Mouse (Mus musculus): ENCODE measurements around the gene Slc15a1. TPM values are rescaled to one million over a fixed set of nuclear protein-coding genes. Genes with fewer than 3 reads are reported as not detected.

The Slc15a1 gene
- polyA plus RNA-seq, 1 experiment from 2014 or later, result 0.74 TPM

- H3K4me3 ChIP-seq (replicated peaks; ENCODE audit: low read depth, low read length), result no peak overlapping the region
- no peak for TF ChIP-seq CTCF (IDR thresholded peaks at IDR 0.05; ENCODE audit: low read depth)
- H3K4me1 ChIP-seq (replicated peaks; ENCODE audit: insufficient read depth, low read length), result no peaks in the 10 kb centered on the region
- no peak overlapping the region for H3K4me2 ChIP-seq (ENCODE audit: low read length)
- 87% methylated on average over 14 of the region's 14 CpGs for WGBS
- H3K9ac ChIP-seq (ENCODE audit: low read depth, low read length), result no peak overlapping the region
- no peak overlapping the region for H3K27ac ChIP-seq
- H3K9me3 ChIP-seq (replicated peaks; ENCODE audit: low read length), result no peaks in the 10 kb centered on the region
- H3K27me3 ChIP-seq (ENCODE audit: insufficient read depth, low read length), result no peaks in the 10 kb centered on the region
- ATAC-seq (replicated peaks; ENCODE audit: low FRiP score, low read depth) (no peak), DNase-seq (ENCODE audit: low spot score) (no peak)
- H3K36me3 ChIP-seq (ENCODE audit: insufficient read depth, low read length), result peaks cover 25% of the 10 kb centered on the region; the same call in 1 of the 2 replicates
These were observed 40.7 kb upstream of the Slc15a1 start for GRCm38 (mm10) chr14:121545551-121546331.

DNA sequence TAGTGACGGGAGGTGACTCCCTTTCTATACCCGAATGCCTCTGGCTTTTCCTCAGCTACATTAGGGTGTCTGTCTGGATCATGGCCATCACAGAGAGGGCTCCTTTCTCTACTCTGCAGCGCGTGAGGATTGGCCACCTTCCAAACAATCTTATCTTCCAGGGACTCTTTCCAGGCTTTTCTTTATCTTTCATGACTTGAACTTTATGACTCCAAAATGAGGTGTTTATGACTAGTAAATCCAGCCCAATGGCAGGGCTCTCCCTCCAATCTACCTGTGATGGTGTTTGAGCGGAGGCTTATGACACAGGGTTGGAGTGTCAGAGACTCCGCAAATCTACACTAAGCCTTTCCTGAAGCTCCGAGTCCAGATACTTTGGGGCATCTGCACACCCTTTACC, 36.2 kb upstream of the Slc15a1 start:
- TF ChIP-seq CTCF (IDR thresholded peaks at IDR 0.05; ENCODE audit: low read depth), result no peak
- 79% methylated on average over 7 of the region's 7 CpGs for WGBS
- no peak overlapping the region for H3K27ac ChIP-seq
- no peak overlapping the region for H3K4me2 ChIP-seq (ENCODE audit: low read length)
- H3K9ac ChIP-seq (ENCODE audit: low read depth, low read length), result no peak overlapping the region
- no peak for DNase-seq (ENCODE audit: low spot score)
- no peaks in the 10 kb centered on the region for H3K27me3 ChIP-seq (ENCODE audit: insufficient read depth, low read length)
- H3K4me1 ChIP-seq (replicated peaks; ENCODE audit: insufficient read depth, low read length), result no peaks in the 10 kb centered on the region
- H3K4me3 ChIP-seq (replicated peaks; ENCODE audit: low read depth, low read length), result no peak overlapping the region
- H3K9me3 ChIP-seq (replicated peaks; ENCODE audit: low read length), result no peaks in the 10 kb centered on the region
- peaks cover 17% of the 10 kb centered on the region; the same call in 1 of the 2 replicates for H3K36me3 ChIP-seq (ENCODE audit: insufficient read depth, low read length)
- ATAC-seq (replicated peaks; ENCODE audit: low FRiP score, low read depth), result no peak

GRCm38 (mm10) chr14:121534501-121534900, 29.4 kb upstream of the Slc15a1 start:
- ATAC-seq (replicated peaks; ENCODE audit: low FRiP score, low read depth) (no peak), DNase-seq (ENCODE audit: low spot score) (no peak)
- Histone ChIP-seq H3K27ac (no peak overlapping the region), H3K4me2 (ENCODE audit: low read length) (no peak overlapping the region), H3K9me3 (replicated peaks; ENCODE audit: low read length) (no peaks in the 10 kb centered on the region), H3K4me1 (replicated peaks; ENCODE audit: insufficient read depth, low read length) (no peaks in the 10 kb centered on the region), H3K4me3 (replicated peaks; ENCODE audit: low read depth, low read length) (no peak overlapping the region), H3K27me3 (ENCODE audit: insufficient read depth, low read length) (no peaks in the 10 kb centered on the region), H3K36me3 (ENCODE audit: insufficient read depth, low read length) (no peaks in the 10 kb centered on the region), H3K9ac (ENCODE audit: low read depth, low read length) (no peak overlapping the region)
- WGBS, result 79% methylated on average over 3 of the region's 3 CpGs
- TF ChIP-seq CTCF (IDR thresholded peaks at IDR 0.05; ENCODE audit: low read depth), result no peak

DNA sequence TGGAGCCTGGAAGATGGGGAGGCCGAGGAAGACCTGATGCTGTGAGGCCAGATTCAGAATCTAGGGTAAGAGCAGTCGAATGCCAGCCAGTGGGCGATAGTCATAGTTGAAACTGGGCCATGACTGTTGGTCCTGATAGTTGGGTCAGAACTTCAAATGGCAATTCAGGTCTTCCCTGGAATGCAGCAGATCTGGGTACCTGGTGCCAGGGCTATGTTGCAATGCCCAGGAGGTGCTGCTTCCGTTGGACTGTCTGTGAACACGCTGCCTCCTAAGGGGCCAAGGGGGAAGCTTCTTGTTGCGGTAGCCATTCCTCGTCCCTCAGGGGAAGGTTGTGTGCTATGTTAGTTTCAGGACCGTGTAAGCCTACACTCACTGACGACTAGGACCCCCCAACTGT, 25.8 kb upstream of the Slc15a1 start:
- 87% methylated on average over 9 of the region's 9 CpGs for WGBS
- no peak for TF ChIP-seq CTCF (IDR thresholded peaks at IDR 0.05; ENCODE audit: low read depth)
- Histone ChIP-seq H3K27ac (no peak overlapping the region), H3K4me2 (ENCODE audit: low read length) (no peak overlapping the region), H3K27me3 (ENCODE audit: insufficient read depth, low read length) (no peaks in the 10 kb centered on the region), H3K36me3 (ENCODE audit: insufficient read depth, low read length) (no peaks in the 10 kb centered on the region), H3K4me1 (replicated peaks; ENCODE audit: insufficient read depth, low read length) (no peaks in the 10 kb centered on the region), H3K4me3 (replicated peaks; ENCODE audit: low read depth, low read length) (no peak overlapping the region), H3K9me3 (replicated peaks; ENCODE audit: low read length) (no peaks in the 10 kb centered on the region), H3K9ac (ENCODE audit: low read depth, low read length) (no peak overlapping the region)
- ATAC-seq (replicated peaks; ENCODE audit: low FRiP score, low read depth), result no peak
- no peak for DNase-seq (ENCODE audit: low spot score)

DNA sequence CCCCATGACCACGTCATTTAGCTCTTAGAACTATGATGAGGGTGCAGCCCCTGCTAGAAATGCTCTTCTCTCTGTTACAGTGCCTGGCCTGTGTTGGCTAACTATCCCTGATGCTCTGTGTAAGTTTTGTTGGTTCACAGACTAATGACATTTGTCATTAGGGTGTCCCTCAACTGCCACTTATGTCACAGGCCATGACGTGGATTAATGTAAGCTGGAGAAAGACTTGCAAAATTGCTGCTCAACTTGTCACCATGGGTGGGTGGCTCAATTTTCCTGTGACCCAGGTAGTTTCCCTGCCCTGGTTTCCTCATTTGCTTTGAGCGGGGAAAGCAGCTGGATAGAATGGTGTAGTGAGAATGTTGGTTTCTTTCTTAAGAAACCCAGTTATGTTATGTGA, 22.8 kb upstream of the Slc15a1 start:
- ATAC-seq (replicated peaks; ENCODE audit: low FRiP score, low read depth), result no peak
- TF ChIP-seq CTCF (IDR thresholded peaks at IDR 0.05; ENCODE audit: low read depth), result no peak
- H3K27ac ChIP-seq, result no peak overlapping the region
- no peak overlapping the region for H3K4me2 ChIP-seq (ENCODE audit: low read length)
- WGBS, result 82% methylated on average over 3 of the region's 3 CpGs
- H3K27me3 ChIP-seq (ENCODE audit: insufficient read depth, low read length), result no peaks in the 10 kb centered on the region
- no peaks in the 10 kb centered on the region for H3K36me3 ChIP-seq (ENCODE audit: insufficient read depth, low read length)
- no peak overlapping the region for H3K9ac ChIP-seq (ENCODE audit: low read depth, low read length)
- H3K9me3 ChIP-seq (replicated peaks; ENCODE audit: low read length), result no peaks in the 10 kb centered on the region
- no peaks in the 10 kb centered on the region for H3K4me1 ChIP-seq (replicated peaks; ENCODE audit: insufficient read depth, low read length)
- DNase-seq (ENCODE audit: low spot score), result no peak
- H3K4me3 ChIP-seq (replicated peaks; ENCODE audit: low read depth, low read length), result no peak overlapping the region

- Histone ChIP-seq H3K27me3 (ENCODE audit: insufficient read depth, low read length) (no peaks in the 10 kb centered on the region), H3K27ac (no peak overlapping the region), H3K36me3 (ENCODE audit: insufficient read depth, low read length) (no peaks in the 10 kb centered on the region), H3K4me1 (replicated peaks; ENCODE audit: insufficient read depth, low read length) (no peaks in the 10 kb centered on the region), H3K9me3 (replicated peaks; ENCODE audit: low read length) (no peaks in the 10 kb centered on the region), H3K4me2 (ENCODE audit: low read length) (no peak overlapping the region), H3K4me3 (replicated peaks; ENCODE audit: low read depth, low read length) (no peak overlapping the region), H3K9ac (ENCODE audit: low read depth, low read length) (no peak overlapping the region)
- no peak for DNase-seq (ENCODE audit: low spot score)
- ATAC-seq (replicated peaks; ENCODE audit: low FRiP score, low read depth), result no peak
- TF ChIP-seq CTCF (IDR thresholded peaks at IDR 0.05; ENCODE audit: low read depth), result no peak
- 73% methylated on average over 1 of the region's 1 CpGs for WGBS
These were observed 22.1 kb upstream of the Slc15a1 start for GRCm38 (mm10) chr14:121527201-121527600.

All from kidney, postnatal 0 days (tissue).